Mouse (Mus musculus) hindbrain, embryonic 12.5 days (tissue): ENCODE results near the gene B020004J07Rik. TPM values are rescaled to one million over a fixed set of nuclear protein-coding genes. Genes with fewer than 3 reads are reported as not detected.
"Not testable (repeated sequence)": the region's sequence is repeated elsewhere in the genome, so short reads cannot be mapped to it uniquely, and the experiment has no call there.

ENCODE experiments used
- ATAC-seq: fragments of 200-750 bp; cut with Nextera tagmentation; 2 replicates; pipeline ENCODE4 v1.8.0; 2017; ENCODE audit warnings: moderate TSS enrichment; ENCODE audit not compliant: low FRiP score
- H3K27ac ChIP-seq: fragments of 300-500 bp; sonication (generic); 2 replicates; pipeline ENCODE4 v1.5.1; 2016; ENCODE audit warnings: mild to moderate bottlenecking
- H3K27me3 ChIP-seq: fragments of 300-500 bp; sonication (generic); 2 replicates; pipeline ENCODE4 v1.6.1; 2016; ENCODE audit warnings: mild to moderate bottlenecking
- H3K36me3 ChIP-seq: fragments of 300-500 bp; sonication (generic); 2 replicates; pipeline ENCODE4 v1.6.1; 2016; ENCODE audit warnings: mild to moderate bottlenecking
- H3K4me1 ChIP-seq: fragments of 300-500 bp; sonication (generic); 2 replicates; pipeline ENCODE4 v1.6.1; 2016
- H3K4me2 ChIP-seq: fragments of 300-500 bp; sonication (generic); replicated peaks from 2 replicates; pipeline ENCODE4 v1.6.1; 2016; ENCODE audit warnings: mild to moderate bottlenecking
- H3K4me3 ChIP-seq: fragments of 300-500 bp; sonication (generic); 2 replicates; pipeline ENCODE4 v1.5.1; 2016; ENCODE audit warnings: mild to moderate bottlenecking
- H3K9ac ChIP-seq: fragments of 300-500 bp; sonication (generic); 2 replicates; pipeline ENCODE4 v1.6.1; 2016; ENCODE audit warnings: mild to moderate bottlenecking, moderate library complexity
- H3K9me3 ChIP-seq: fragments of 300-500 bp; sonication (generic); replicated peaks from 2 replicates; pipeline ENCODE4 v1.6.1; 2016; ENCODE audit warnings: mild to moderate bottlenecking
- WGBS: fragments of 180-500 bp; shearing (Covaris S2); methylation state at CpG from one replicate; pipeline ENCODE4 v1.1.7; 2016; 5-methylcytosine and 5-hydroxymethylcytosine counted together
- polyA plus RNA-seq: library from polyadenylated mRNA; unstranded; fragments of >200 nt; fragmentation: Nextera tagmentation; extraction: Ambion mirVana; gene quantifications from 2 replicates; pipeline ENCODE4 v1.2.1, GENCODE M21; 2016

The B020004J07Rik gene
- polyA plus RNA-seq = not detected in 2 replicates

- H3K36me3 ChIP-seq, H3K4me3 ChIP-seq, H3K27me3 ChIP-seq, ATAC-seq, H3K27ac ChIP-seq, H3K4me1 ChIP-seq, H3K9ac ChIP-seq, H3K4me2 ChIP-seq, H3K9me3 ChIP-seq: not testable (repeated sequence)
- WGBS = 86% methylated on average over 4 of the region's 4 CpGs
These were observed at the start of gene B020004J07Rik for GRCm38 (mm10) chr4:101843923-101844322. TSS of gene B020004J07Rik (minus strand) at chr4:101844023.

GRCm38 (mm10) chr4:101889377-101889776 lies 45.6 kb upstream of the B020004J07Rik start:
- no peaks in the 10 kb centered on the region for H3K4me1 ChIP-seq
- no peak overlapping the region for H3K4me2 ChIP-seq
- H3K4me3 ChIP-seq = no peak overlapping the region
- no peak overlapping the region for H3K9ac ChIP-seq
- H3K36me3 ChIP-seq = no peaks in the 10 kb centered on the region
- ATAC-seq = no peak
- no peaks in the 10 kb centered on the region for H3K27me3 ChIP-seq
- H3K27ac ChIP-seq = no peak overlapping the region
- no peaks in the 10 kb centered on the region for H3K9me3 ChIP-seq

GRCm38 (mm10) chr4:101883641-101884040 lies 39.8 kb upstream of the B020004J07Rik start:
- no peaks in the 10 kb centered on the region for H3K9me3 ChIP-seq
- H3K36me3 ChIP-seq = no peaks in the 10 kb centered on the region
- no peaks in the 10 kb centered on the region for H3K4me1 ChIP-seq
- no peak overlapping the region for H3K9ac ChIP-seq
- H3K27ac ChIP-seq = no peak overlapping the region
- no peaks in the 10 kb centered on the region for H3K27me3 ChIP-seq
- H3K4me2 ChIP-seq = no peak overlapping the region
- H3K4me3 ChIP-seq = no peak overlapping the region
- WGBS = 46% methylated on average over 3 of the region's 3 CpGs
- no peak for ATAC-seq

GRCm38 (mm10) chr4:101875687-101876086 lies 31.9 kb upstream of the B020004J07Rik start:
- not testable (repeated sequence) for H3K36me3 ChIP-seq, H3K4me3 ChIP-seq, H3K27me3 ChIP-seq, H3K9me3 ChIP-seq, H3K9ac ChIP-seq, H3K27ac ChIP-seq, H3K4me1 ChIP-seq, ATAC-seq, H3K4me2 ChIP-seq
- WGBS = 83% methylated on average over 15 of the region's 15 CpGs

GRCm38 (mm10) chr4:101872031-101872430 lies 28.2 kb upstream of the B020004J07Rik start:
- not testable (repeated sequence) for H3K4me3 ChIP-seq, ATAC-seq, H3K4me2 ChIP-seq, H3K27me3 ChIP-seq, H3K27ac ChIP-seq, H3K4me1 ChIP-seq, H3K9ac ChIP-seq, H3K36me3 ChIP-seq, H3K9me3 ChIP-seq
- 61% methylated on average over 2 of the region's 2 CpGs for WGBS

GRCm38 (mm10) chr4:101862289-101862688 lies 18.5 kb upstream of the B020004J07Rik start:
- H3K9ac ChIP-seq = no peak overlapping the region

GRCm38 (mm10) chr4:101860873-101861272 lies 17.1 kb upstream of the B020004J07Rik start:
- H3K9me3 ChIP-seq = no peaks in the 10 kb centered on the region
- no peak for ATAC-seq
- H3K27me3 ChIP-seq = no peaks in the 10 kb centered on the region
- H3K36me3 ChIP-seq = no peaks in the 10 kb centered on the region
- no peak overlapping the region for H3K27ac ChIP-seq
- H3K9ac ChIP-seq = no peak overlapping the region
- WGBS = 46% methylated on average over 5 of the region's 6 CpGs
- no peak overlapping the region for H3K4me3 ChIP-seq
- H3K4me1 ChIP-seq = no peaks in the 10 kb centered on the region
- H3K4me2 ChIP-seq = no peak overlapping the region

More at GRCm38 (mm10) chr4:101862289-101862688, 18.5 kb upstream of the B020004J07Rik start:
- H3K4me2 ChIP-seq = no peak overlapping the region
- H3K4me1 ChIP-seq = no peaks in the 10 kb centered on the region
- no peak for ATAC-seq
- H3K27me3 ChIP-seq = no peaks in the 10 kb centered on the region
- no peaks in the 10 kb centered on the region for H3K36me3 ChIP-seq
- 89% methylated on average over 6 of the region's 6 CpGs for WGBS
- H3K9me3 ChIP-seq = no peaks in the 10 kb centered on the region
- H3K4me3 ChIP-seq = no peak overlapping the region
- H3K27ac ChIP-seq = no peak overlapping the region

- Histone ChIP-seq H3K4me3 (no peak overlapping the region), H3K9ac (no peak overlapping the region), H3K4me1 (no peaks in the 10 kb centered on the region), H3K27ac (no peak overlapping the region), H3K36me3 (no peaks in the 10 kb centered on the region), H3K27me3 (no peaks in the 10 kb centered on the region), H3K4me2 (no peak overlapping the region), H3K9me3 (peaks cover 17% of the 10 kb centered on the region)
- no peak for ATAC-seq
- WGBS = 71% methylated on average over 2 of the region's 2 CpGs
These were observed 7.1 kb upstream of the B020004J07Rik start for GRCm38 (mm10) chr4:101850908-101851307.

Other genes with a start within 250 kb of the B020004J07Rik start
- 80.5 and 81.8 TPM in 2 replicates for gene Leprot, start 196.3 kb downstream of the B020004J07Rik start, polyA plus RNA-seq
- gene Lepr, start 126.6 kb downstream of the B020004J07Rik start, polyA plus RNA-seq = 7.8 and 9.7 TPM in 2 replicates
- gene C130073F10Rik, start 49.8 kb upstream of the B020004J07Rik start, polyA plus RNA-seq = not detected in 2 replicates
- gene Gm12800, start 65.1 kb upstream of the B020004J07Rik start, polyA plus RNA-seq = not detected in 2 replicates
- gene Gm12794, start 96.4 kb upstream of the B020004J07Rik start, polyA plus RNA-seq = not detected in 2 replicates
- gene Gm12790, start 137.0 kb upstream of the B020004J07Rik start, polyA plus RNA-seq = not detected in 2 replicates
- not detected in 2 replicates for gene Gm12789, start 142.6 kb upstream of the B020004J07Rik start, polyA plus RNA-seq
- 12.5 and 13.6 TPM in 2 replicates for gene Pde4b, start 243.5 kb upstream of the B020004J07Rik start, polyA plus RNA-seq